Mouse (Mus musculus): ENCODE data around the gene Msantd3. TPM values are rescaled to one million over a fixed set of nuclear protein-coding genes. Genes with fewer than 3 reads are reported as not detected.

Msantd3 gene
- polyA plus RNA-seq, 1 experiment from 2014 or later = 31.2 TPM

DNA sequence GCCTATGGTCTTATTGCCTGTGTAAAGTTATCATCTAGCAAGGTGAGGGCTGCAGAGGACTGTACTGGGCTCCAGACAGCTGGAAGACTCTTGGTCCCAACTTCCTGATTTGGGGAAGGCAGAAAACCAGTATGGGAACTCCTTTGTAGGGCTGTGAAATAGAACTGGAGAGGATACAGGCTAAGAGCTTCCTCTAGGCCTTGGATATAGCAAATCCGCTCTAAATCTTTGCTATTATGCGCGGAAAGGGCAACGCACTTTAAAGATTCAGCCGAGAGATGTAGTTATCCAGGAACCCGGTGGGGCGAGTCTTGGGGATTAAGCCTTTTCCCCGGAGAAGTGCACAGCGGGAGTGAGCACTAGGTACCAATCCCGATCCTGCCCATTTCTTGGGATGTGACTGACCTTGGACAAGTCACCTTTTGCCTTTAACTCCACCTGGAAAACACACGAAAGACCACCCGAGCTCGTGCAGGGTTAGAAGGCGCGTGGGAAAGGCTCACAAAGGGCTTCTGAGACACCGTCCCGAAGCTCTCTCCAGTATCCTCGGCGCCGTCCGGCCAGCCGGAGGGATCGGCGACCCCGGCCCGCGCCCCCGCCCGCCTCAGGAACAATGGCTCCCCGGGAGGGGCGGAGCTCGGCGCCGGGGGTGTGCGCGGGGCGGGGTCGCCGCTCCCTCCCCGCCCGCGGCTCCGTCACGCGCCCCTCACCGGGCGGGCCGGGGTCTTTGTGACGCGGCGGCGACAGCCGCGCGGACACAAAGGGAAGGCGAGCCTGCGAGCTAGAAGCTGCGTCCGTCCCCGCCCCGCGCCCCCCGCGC lies 44.9 kb downstream of the Msantd3 start, which contains the start of gene Tmeff1:
Gene Tmeff1 (plus strand): TSS at position 754 of the 820 bp plus-strand sequence.
- ATAC-seq (ENCODE audit: insufficient number of reproducible peaks, low FRiP score) = peak; percentile 82
- H3K9ac ChIP-seq = peak within 1 kb of the TSS; percentile 92
- peak within 1 kb of the TSS; percentile 85 for H3K4me2 ChIP-seq
- peaks cover 23% of the 10 kb centered on the region for H3K4me1 ChIP-seq (replicated peaks)
- WGBS = under 1% methylated on average over 51 of the region's 64 CpGs
- no peaks in the 10 kb centered on the region for H3K27me3 ChIP-seq (replicated peaks)
- H3K4me3 ChIP-seq = peak within 1 kb of the TSS; percentile 79
- no peaks in the 10 kb centered on the region for H3K9me3 ChIP-seq (replicated peaks)
- peaks cover 3% of the 10 kb centered on the region; the same call in 1 of the 2 replicates for H3K36me3 ChIP-seq
- H3K27ac ChIP-seq (ENCODE audit: poor library complexity, severe bottlenecking) = peak within 1 kb of the TSS; percentile 87

DNA sequence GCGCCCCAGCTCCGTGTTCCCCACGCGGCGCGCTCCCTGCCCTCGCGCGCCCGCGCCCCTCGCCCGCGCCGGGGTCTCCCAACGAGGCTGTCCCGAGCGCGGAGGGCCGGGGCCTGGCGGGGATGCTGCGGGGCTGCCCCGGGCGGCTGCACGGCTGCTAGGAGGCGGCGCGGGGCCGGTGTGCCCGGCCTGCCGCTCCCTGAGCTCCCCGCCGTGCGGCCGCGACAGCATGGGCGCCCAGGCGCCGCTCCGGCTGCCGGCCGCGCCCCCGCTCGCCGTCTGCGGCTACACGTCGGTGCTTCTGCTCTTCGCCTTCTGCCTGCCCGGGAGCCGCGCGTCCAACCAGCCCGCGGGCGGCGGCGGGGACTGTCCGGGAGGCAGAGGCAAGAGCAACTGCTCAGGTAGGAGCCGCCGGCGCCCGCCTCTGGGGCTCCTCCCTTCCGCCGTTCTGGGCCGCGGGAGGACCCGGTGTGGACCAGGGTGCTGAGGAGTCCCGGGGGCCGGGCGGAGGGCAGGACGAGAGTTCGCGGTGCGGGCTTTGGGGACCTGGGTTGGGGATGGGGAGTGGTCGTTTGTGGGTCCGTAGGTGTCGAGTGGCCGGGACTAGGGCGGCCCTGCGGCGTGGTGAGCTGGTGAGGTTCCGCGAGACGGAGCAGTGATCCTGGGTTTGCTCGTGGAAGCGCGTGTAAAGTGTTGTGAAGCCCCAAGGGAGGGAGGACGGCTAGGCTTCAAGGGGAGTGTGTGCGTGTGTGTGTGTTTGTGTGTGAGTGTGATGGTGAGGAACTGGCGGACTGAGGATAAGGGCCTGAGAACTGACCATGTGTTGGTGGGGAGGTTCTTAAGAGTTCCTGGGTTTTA lies 45.7 kb downstream of the Msantd3 start:
- Histone ChIP-seq H3K4me2 (peak overlapping the region; percentile 85), H3K27ac (ENCODE audit: poor library complexity, severe bottlenecking) (peak overlapping the region; percentile 87), H3K9ac (peak overlapping the region; percentile 92), H3K27me3 (replicated peaks) (no peaks in the 10 kb centered on the region), H3K4me3 (peak overlapping the region; percentile 79), H3K4me1 (replicated peaks) (peaks cover 15% of the 10 kb centered on the region), H3K9me3 (replicated peaks) (no peaks in the 10 kb centered on the region), H3K36me3 (peaks cover 3% of the 10 kb centered on the region; the same call in 1 of the 2 replicates)
- ATAC-seq (ENCODE audit: insufficient number of reproducible peaks, low FRiP score) = peak; percentile 74
- under 1% methylated on average over 81 of the region's 92 CpGs for WGBS

DNA sequence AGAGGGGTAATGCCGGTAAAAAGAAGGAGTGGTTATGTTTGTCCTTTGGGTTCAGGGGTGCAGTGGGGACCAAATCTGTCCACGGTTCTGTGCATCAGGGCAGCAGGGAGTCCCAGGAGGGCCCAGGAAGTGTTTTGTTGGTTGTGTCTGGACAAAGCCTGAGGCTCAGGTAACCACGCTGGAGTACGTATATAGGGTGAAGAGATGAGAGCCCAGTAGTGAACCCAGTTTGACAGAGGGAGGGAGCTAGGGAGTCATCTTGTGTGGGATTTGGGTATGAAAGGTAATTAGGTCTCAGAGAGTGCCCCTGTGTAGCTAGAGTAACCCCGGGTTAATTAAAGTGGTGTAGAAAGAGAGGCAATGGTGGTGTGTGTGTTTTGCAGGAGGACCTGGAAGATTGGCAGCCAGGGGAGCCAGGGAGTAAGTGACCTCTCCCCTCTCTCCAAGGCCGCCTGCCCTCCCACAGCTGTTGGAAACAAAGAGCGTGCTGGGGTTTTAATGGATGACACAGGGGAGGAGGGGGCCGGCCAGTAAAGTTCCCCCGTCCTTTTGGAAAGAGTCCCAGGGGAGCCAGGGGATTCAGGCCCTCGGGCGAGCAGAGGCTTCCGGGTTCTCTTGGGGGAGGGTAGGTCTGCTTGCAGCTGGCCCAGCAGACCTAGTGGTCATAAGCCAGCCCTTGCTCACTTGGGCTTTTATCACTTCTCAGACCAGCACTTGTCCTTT lies 46.5 kb downstream of the Msantd3 start:
- Histone ChIP-seq H3K4me2 (peak overlapping the region; percentile 85), H3K27me3 (replicated peaks) (no peaks in the 10 kb centered on the region), H3K36me3 (peaks cover 3% of the 10 kb centered on the region; the same call in 1 of the 2 replicates), H3K4me1 (replicated peaks) (peaks cover 12% of the 10 kb centered on the region), H3K9ac (peak overlapping the region; percentile 92), H3K27ac (ENCODE audit: poor library complexity, severe bottlenecking) (peak overlapping the region; percentile 87), H3K9me3 (replicated peaks) (no peaks in the 10 kb centered on the region), H3K4me3 (peak overlapping the region; percentile 79)
- WGBS = 0% methylated on average over 12 of the region's 12 CpGs
- no peak for ATAC-seq (ENCODE audit: insufficient number of reproducible peaks, low FRiP score)

DNA sequence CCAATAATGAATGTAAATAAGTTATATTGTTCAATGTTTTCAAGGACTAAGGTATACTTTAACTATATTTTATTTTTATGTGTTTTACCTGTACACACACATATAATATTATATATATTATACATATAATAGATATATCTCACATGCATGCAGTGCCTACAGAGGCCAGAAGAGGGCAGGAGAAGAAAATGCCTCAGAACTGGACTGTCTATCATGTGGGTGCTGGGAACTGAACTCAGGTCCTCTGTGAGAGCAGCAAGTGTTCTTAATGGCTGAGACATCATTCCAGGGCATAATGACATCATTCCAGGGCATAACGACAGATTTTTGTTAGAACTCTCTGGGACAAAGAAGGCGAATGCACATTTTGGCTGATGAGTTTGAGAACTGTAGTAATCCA lies 47.8 kb downstream of the Msantd3 start:
- Histone ChIP-seq H3K4me1 (replicated peaks) (peaks cover 18% of the 10 kb centered on the region; the same call in 1 of the 2 replicates), H3K27me3 (replicated peaks) (no peaks in the 10 kb centered on the region), H3K27ac (ENCODE audit: poor library complexity, severe bottlenecking) (no peak overlapping the region), H3K9me3 (replicated peaks) (no peaks in the 10 kb centered on the region), H3K9ac (no peak overlapping the region), H3K36me3 (peaks cover 3% of the 10 kb centered on the region; the same call in 1 of the 2 replicates), H3K4me3 (no peak overlapping the region), H3K4me2 (no peak overlapping the region)
- 94% methylated on average over 2 of the region's 2 CpGs for WGBS
- ATAC-seq (ENCODE audit: insufficient number of reproducible peaks, low FRiP score) = no peak

DNA sequence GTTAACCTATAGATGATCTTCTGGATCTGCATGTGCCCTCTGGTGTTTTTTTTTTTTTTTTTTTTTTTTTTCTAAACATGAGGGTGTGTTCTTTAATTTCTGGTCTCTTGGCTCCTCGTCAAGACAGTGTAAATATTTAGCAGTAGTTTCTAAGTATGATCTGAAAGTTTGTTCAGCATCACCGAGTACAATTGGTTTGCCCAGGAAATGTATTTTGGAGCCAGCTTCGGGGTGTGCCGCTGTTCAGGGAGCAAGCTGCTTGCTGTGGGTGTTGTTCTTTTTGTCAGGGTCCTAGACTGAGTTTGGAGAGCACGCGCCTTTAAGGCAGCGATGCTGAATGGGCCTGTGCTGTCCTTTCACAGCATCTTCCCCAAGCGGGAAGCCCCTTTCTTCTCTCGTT lies 48.8 kb downstream of the Msantd3 start:
- Histone ChIP-seq H3K4me1 (replicated peaks) (peaks cover 21% of the 10 kb centered on the region; the same call in 1 of the 2 replicates), H3K4me2 (no peak overlapping the region)
- 79% methylated on average over 9 of the region's 9 CpGs for WGBS

DNA sequence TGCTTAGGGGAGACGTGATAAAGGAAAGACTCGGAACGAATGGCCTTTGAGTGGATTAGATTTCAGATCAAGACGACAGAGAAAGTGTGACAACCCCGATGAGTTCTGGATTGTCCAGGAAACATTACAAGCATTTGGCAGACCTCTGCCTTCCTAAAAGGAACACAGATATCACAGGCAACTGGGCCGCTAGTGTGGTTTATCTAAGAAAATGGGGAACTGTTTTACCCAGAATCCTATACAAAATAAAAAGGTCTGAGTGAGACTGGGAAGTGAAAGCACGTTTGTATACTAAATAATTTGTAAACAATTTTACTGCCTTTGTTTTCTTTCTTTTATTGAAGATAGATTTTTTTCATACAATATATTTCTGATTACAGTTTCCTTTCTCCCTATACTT lies 51.1 kb downstream of the Msantd3 start:
- H3K9me3 ChIP-seq (replicated peaks) = no peaks in the 10 kb centered on the region
- H3K4me2 ChIP-seq = no peak overlapping the region
- no peak overlapping the region for H3K4me3 ChIP-seq
- no peak overlapping the region for H3K9ac ChIP-seq
- H3K27ac ChIP-seq (ENCODE audit: poor library complexity, severe bottlenecking) = no peak overlapping the region
- H3K27me3 ChIP-seq (replicated peaks) = no peaks in the 10 kb centered on the region
- no peak for ATAC-seq (ENCODE audit: insufficient number of reproducible peaks, low FRiP score)
- peaks cover 18% of the 10 kb centered on the region; the same call in 1 of the 2 replicates for H3K4me1 ChIP-seq (replicated peaks)
- WGBS = 54% methylated on average over 7 of the region's 7 CpGs
- H3K36me3 ChIP-seq = peaks cover 3% of the 10 kb centered on the region; the same call in 1 of the 2 replicates

More for the DNA sequence above, 48.8 kb downstream of the Msantd3 start:
- Histone ChIP-seq H3K36me3 (peaks cover 3% of the 10 kb centered on the region; the same call in 1 of the 2 replicates), H3K9me3 (replicated peaks) (no peaks in the 10 kb centered on the region), H3K9ac (no peak overlapping the region), H3K4me3 (no peak overlapping the region), H3K27ac (ENCODE audit: poor library complexity, severe bottlenecking) (no peak overlapping the region), H3K27me3 (replicated peaks) (no peaks in the 10 kb centered on the region)
- ATAC-seq (ENCODE audit: insufficient number of reproducible peaks, low FRiP score) = no peak

DNA sequence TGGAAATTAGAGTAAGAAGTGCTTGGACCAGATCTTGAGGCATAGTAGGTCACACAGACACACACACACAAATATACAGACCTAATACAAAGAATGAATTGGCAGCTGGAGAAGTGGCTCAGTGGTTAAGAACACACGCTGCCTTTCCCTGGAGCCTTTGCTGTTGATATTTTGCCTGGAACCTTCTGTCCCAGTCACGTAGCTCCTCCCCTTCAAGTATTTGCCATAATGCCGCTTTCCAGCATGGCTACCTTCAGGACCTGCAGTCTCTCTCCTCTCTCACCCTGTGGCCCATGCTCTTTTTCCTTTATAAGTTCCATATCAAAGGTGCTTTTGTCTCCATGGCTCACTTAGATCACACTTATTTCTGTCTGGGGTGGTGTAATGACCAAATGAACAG lies 51.7 kb downstream of the Msantd3 start:
- Histone ChIP-seq H3K27ac (ENCODE audit: poor library complexity, severe bottlenecking) (no peak overlapping the region), H3K27me3 (replicated peaks) (no peaks in the 10 kb centered on the region), H3K4me2 (no peak overlapping the region), H3K9me3 (replicated peaks) (no peaks in the 10 kb centered on the region), H3K36me3 (peaks cover 3% of the 10 kb centered on the region; the same call in 1 of the 2 replicates), H3K4me3 (no peak overlapping the region), H3K4me1 (replicated peaks) (peaks cover 18% of the 10 kb centered on the region; the same call in 1 of the 2 replicates), H3K9ac (no peak overlapping the region)
- 84% methylated on average over 3 of the region's 3 CpGs for WGBS
- ATAC-seq (ENCODE audit: insufficient number of reproducible peaks, low FRiP score) = no peak

DNA sequence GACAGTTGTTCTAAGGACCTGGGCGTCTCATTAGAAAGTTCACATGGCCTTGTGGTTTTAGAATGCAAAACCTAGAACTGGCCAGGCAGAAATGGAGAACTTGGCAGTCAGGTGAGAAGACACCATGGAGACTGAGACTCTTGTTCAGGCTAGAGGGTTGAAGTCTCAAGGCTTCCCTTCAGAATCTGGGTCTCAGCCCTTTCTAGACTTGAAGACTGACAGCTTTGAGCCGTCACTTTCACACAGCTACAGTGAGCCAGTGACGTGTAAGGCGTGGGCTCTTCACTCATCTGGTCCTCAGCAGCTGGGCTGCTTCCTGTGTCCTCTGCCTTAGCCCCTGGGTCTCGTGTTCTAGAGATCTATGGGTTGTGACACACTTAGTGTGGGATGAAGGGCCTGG lies 52.6 kb downstream of the Msantd3 start:
- ATAC-seq (ENCODE audit: insufficient number of reproducible peaks, low FRiP score) = no peak
- no peaks in the 10 kb centered on the region for H3K9me3 ChIP-seq (replicated peaks)
- no peak overlapping the region for H3K4me3 ChIP-seq
- H3K4me2 ChIP-seq = no peak overlapping the region
- peaks cover 23% of the 10 kb centered on the region for H3K4me1 ChIP-seq (replicated peaks)
- no peak overlapping the region for H3K9ac ChIP-seq
- no peak overlapping the region for H3K27ac ChIP-seq (ENCODE audit: poor library complexity, severe bottlenecking)
- H3K36me3 ChIP-seq = peaks cover 3% of the 10 kb centered on the region; the same call in 1 of the 2 replicates
- H3K27me3 ChIP-seq (replicated peaks) = no peaks in the 10 kb centered on the region
- 43% methylated on average over 5 of the region's 5 CpGs for WGBS

DNA sequence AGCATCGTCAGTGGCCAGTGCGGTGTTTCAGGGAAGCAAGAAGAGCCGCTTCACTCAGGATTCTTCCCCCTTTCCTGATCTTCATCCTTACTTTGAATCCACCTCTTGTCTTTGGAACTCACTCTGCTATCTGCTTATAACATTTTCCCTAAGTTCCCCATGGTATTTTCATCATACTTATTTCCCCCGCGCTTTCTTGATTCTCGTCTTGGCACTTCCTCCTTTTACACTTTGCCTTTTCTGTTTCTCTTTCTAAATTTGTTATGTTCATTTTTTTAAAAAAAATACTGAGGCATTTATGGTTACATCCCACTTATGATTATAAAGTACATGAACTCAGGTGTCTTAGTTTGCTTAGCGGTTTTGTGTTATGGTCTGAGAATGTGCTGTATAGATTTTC lies 53.1 kb downstream of the Msantd3 start:
- WGBS = 88% methylated on average over 7 of the region's 7 CpGs
- Histone ChIP-seq H3K9me3 (replicated peaks) (no peaks in the 10 kb centered on the region), H3K4me2 (no peak overlapping the region), H3K36me3 (no peaks in the 10 kb centered on the region), H3K4me3 (no peak overlapping the region), H3K9ac (no peak overlapping the region), H3K4me1 (replicated peaks) (peaks cover 23% of the 10 kb centered on the region), H3K27me3 (replicated peaks) (no peaks in the 10 kb centered on the region), H3K27ac (ENCODE audit: poor library complexity, severe bottlenecking) (no peak overlapping the region)
- ATAC-seq (ENCODE audit: insufficient number of reproducible peaks, low FRiP score) = no peak

DNA sequence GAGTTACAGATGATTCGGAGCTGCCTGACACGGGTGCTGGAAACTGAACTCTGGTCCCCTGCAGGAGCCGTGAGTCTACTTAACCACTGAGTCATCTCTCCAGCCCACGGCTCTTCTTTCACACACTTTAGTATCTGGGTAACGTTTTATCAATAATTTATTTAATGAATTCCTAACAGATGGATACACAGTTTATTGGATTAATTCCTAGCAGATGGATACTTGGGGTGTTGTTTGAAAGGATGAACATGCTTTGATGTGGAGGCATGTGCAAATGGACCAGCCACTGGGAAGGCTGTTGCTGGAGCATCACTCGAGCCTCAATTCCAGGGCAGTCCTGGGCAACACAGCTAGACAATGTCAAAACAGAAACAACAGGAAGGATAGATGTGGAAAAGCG lies 56.4 kb downstream of the Msantd3 start:
- Histone ChIP-seq H3K9ac (no peak overlapping the region), H3K36me3 (no peaks in the 10 kb centered on the region), H3K27ac (ENCODE audit: poor library complexity, severe bottlenecking) (no peak overlapping the region), H3K4me2 (no peak overlapping the region), H3K4me1 (replicated peaks) (peaks cover 22% of the 10 kb centered on the region), H3K27me3 (replicated peaks) (no peaks in the 10 kb centered on the region), H3K4me3 (no peak overlapping the region), H3K9me3 (replicated peaks) (no peaks in the 10 kb centered on the region)
- no peak for ATAC-seq (ENCODE audit: insufficient number of reproducible peaks, low FRiP score)
- 97% methylated on average over 7 of the region's 7 CpGs for WGBS

Data from heart, embryonic 12.5 days (tissue).